Mouse (Mus musculus): ENCODE data around the gene Ptprd. TPM values are rescaled to one million over a fixed set of nuclear protein-coding genes. Genes with fewer than 3 reads are reported as not detected.

Ptprd gene
- polyA plus RNA-seq, 1 experiment from 2014 or later: not detected

- WGBS (ENCODE audit: missing documents): 82% methylated on average over 2 of the region's 2 CpGs
- Histone ChIP-seq H3K36me3 (ENCODE audit: inconsistent target) (no peaks in the 10 kb centered on the region), H3K4me3 (ENCODE audit: inconsistent target) (no peak overlapping the region), H3K27ac (no peak overlapping the region), H3K79me2 (ENCODE audit: inconsistent target) (no peaks in the 10 kb centered on the region)
Measured at GRCm38 (mm10) chr4:75968618-75969017, 2243.1 kb downstream of the Ptprd start.

GRCm38 (mm10) chr4:75965810-75966209 lies 2246.0 kb downstream of the Ptprd start:
- Histone ChIP-seq H3K36me3 (ENCODE audit: inconsistent target) (no peaks in the 10 kb centered on the region), H3K4me3 (ENCODE audit: inconsistent target) (no peak overlapping the region), H3K27ac (no peak overlapping the region), H3K79me2 (ENCODE audit: inconsistent target) (no peaks in the 10 kb centered on the region)
- WGBS (ENCODE audit: missing documents): 88% methylated on average over 3 of the region's 3 CpGs

- no peak overlapping the region for H3K4me3 ChIP-seq (ENCODE audit: inconsistent target)
- H3K27ac ChIP-seq: no peak overlapping the region
- WGBS (ENCODE audit: missing documents): 91% methylated on average over 2 of the region's 2 CpGs
- H3K79me2 ChIP-seq (ENCODE audit: inconsistent target): no peaks in the 10 kb centered on the region
- H3K36me3 ChIP-seq (ENCODE audit: inconsistent target): no peaks in the 10 kb centered on the region
Measured at GRCm38 (mm10) chr4:75962916-75963315, 2248.8 kb downstream of the Ptprd start.

GRCm38 (mm10) chr4:75961865-75962264 lies 2249.9 kb downstream of the Ptprd start:
- WGBS (ENCODE audit: missing documents): 83% methylated on average over 2 of the region's 2 CpGs
- no peaks in the 10 kb centered on the region for H3K36me3 ChIP-seq (ENCODE audit: inconsistent target)
- H3K4me3 ChIP-seq (ENCODE audit: inconsistent target): no peak overlapping the region

GRCm38 (mm10) chr4:75953349-75954060 lies 2258.3 kb downstream of the Ptprd start:
- 93% methylated on average over 6 of the region's 6 CpGs for WGBS (ENCODE audit: missing documents)
- Histone ChIP-seq H3K36me3 (ENCODE audit: inconsistent target) (no peaks in the 10 kb centered on the region), H3K4me3 (ENCODE audit: inconsistent target) (no peak overlapping the region), H3K27ac (no peak overlapping the region), H3K79me2 (ENCODE audit: inconsistent target) (no peaks in the 10 kb centered on the region)

More at GRCm38 (mm10) chr4:75961865-75962264, 2249.9 kb downstream of the Ptprd start:
- H3K27ac ChIP-seq: no peak overlapping the region
- H3K79me2 ChIP-seq (ENCODE audit: inconsistent target): no peaks in the 10 kb centered on the region

GRCm38 (mm10) chr4:75950582-75950981 lies 2261.2 kb downstream of the Ptprd start:
- Histone ChIP-seq H3K4me3 (ENCODE audit: inconsistent target) (no peak overlapping the region), H3K36me3 (ENCODE audit: inconsistent target) (no peaks in the 10 kb centered on the region), H3K27ac (no peak overlapping the region), H3K79me2 (ENCODE audit: inconsistent target) (no peaks in the 10 kb centered on the region)
- 87% methylated on average over 4 of the region's 4 CpGs for WGBS (ENCODE audit: missing documents)

GRCm38 (mm10) chr4:75894871-75895270 lies 2316.9 kb downstream of the Ptprd start:
- Histone ChIP-seq H3K36me3 (ENCODE audit: inconsistent target) (no peaks in the 10 kb centered on the region), H3K27ac (no peak overlapping the region), H3K79me2 (ENCODE audit: inconsistent target) (no peaks in the 10 kb centered on the region), H3K4me3 (ENCODE audit: inconsistent target) (no peak overlapping the region)
- 85% methylated on average over 4 of the region's 4 CpGs for WGBS (ENCODE audit: missing documents)
